Mouse (Mus musculus): ENCODE data around the gene Il1rl1.

GRCm38 (mm10) chr1:40432169-40432568, 2.8 kb downstream of the Il1rl1 start:
- TF ChIP-seq CTCF (IDR thresholded peaks at IDR 0.05; ENCODE audit: extremely low read depth, insufficient read depth, insufficient read length, insufficient replicate concordance) (no peak), POLR2A (IDR thresholded peaks at IDR 0.05; ENCODE audit: low read depth, low read length) (no peak)

All from spleen, adult 2 months (tissue).